Mouse (Mus musculus): Measurements from ENCODE around the gene Ccdc163. TPM values are rescaled to one million over a fixed set of nuclear protein-coding genes. Genes with fewer than 3 reads are reported as not detected.

Gene Ccdc163
- total RNA-seq (2023): 10 to 100 TPM; 27.1 to 29.6 TPM

GRCm38 (mm10) chr4:116708201-116708764 lies at the start of gene Ccdc163, which contains the start of gene Mmachc:
Ccdc163 (plus strand) TSS chr4:116708509.
Mmachc (minus strand) TSS chr4:116708406.

GRCm38 (mm10) chr4:116685402-116686061 lies 22.8 kb upstream of the Ccdc163 start, which contains the start of gene Prdx1:
Prdx1 (plus strand) TSS chr4:116685544.

GRCm38 (mm10) chr4:116720343-116721097 lies 12.2 kb downstream of the Ccdc163 start, which contains the start of gene Tesk2:
Tesk2 (plus strand) TSS chr4:116720948.

Other genes with a start within 250 kb of the Ccdc163 start
- gene Mast2, start 244.3 kb upstream of the Ccdc163 start, total RNA-seq (2023): 10 to 100 TPM; 31.5 to 33.5 TPM
- 10 to 100 TPM; 12.3 to 17.4 TPM for gene Ipp, start 201.0 kb upstream of the Ccdc163 start, total RNA-seq (2023)
- 10 to 100 TPM; 13.0 to 17.9 TPM for gene Tmem69, start 152.6 kb upstream of the Ccdc163 start, total RNA-seq (2023)
- 100 to 1,000 TPM; 111 to 123 TPM for gene Gpbp1l1, start 150.9 kb upstream of the Ccdc163 start, total RNA-seq (2023)
- 10 to 100 TPM; 18.6 to 25.2 TPM for gene Ccdc17, start 111.9 kb upstream of the Ccdc163 start, total RNA-seq (2023)
- gene Nasp, start 80.6 kb upstream of the Ccdc163 start, total RNA-seq (2023): 10 to 100 TPM; 62.3 to 75.8 TPM
- 100 to 1,000 TPM; 187 to 188 TPM for gene Akr1a1, start 56.8 kb upstream of the Ccdc163 start, total RNA-seq (2023)
- gene Prdx1, start 23.0 kb upstream of the Ccdc163 start, total RNA-seq (2023): 100 to 1,000 TPM; 149 to 152 TPM
- gene Mmachc, start 103 bp upstream of the Ccdc163 start, total RNA-seq (2023): 1 to 10 TPM; 4.8 to 5.6 TPM
- gene Tesk2, start 12.4 kb downstream of the Ccdc163 start, total RNA-seq (2023): 10 to 100 TPM; 12.4 to 13.5 TPM
- 10 to 100 TPM; 52.3 to 58.0 TPM for gene Toe1, start 99.1 kb downstream of the Ccdc163 start, total RNA-seq (2023)
- 10 to 100 TPM; 19.0 to 24.1 TPM for gene Mutyh, start 99.2 kb downstream of the Ccdc163 start, total RNA-seq (2023)
- gene Hpdl, start 113.2 kb downstream of the Ccdc163 start, total RNA-seq (2023): not detected
- gene Zswim5, start 168.9 kb downstream of the Ccdc163 start, total RNA-seq (2023): not detected

All from B cell, adult 67 days (primary cell).